Mouse (Mus musculus): ENCODE measurements at regions not wholly inside any gene's neighbourhood (a gene's known extent, or its start where the extent isn't known, plus 50 kb on each side); places are given as distances from the start of the nearest gene placed in this dataset.

DNA sequence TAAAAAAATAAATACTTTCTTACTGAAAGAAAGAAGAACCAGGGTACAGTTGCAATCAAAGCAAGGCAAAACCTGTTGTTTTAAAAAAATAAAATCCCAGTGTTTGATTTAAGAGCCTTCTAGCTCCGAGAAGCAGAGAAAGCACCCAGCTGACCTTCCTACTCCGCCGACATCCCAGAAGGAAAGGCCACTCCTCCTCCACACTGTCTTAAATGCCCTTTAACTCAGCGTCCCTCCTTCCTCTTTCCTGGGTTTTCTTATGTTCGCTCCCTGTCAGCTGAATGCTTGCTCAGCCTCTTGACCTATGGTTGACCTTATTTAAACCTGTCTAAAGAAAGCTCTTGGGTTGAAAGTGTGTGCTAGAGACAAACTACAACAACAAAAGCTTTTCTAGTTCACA is 79.1 kb downstream of the Sptssa start:
- DNase-seq: no peak

DNA sequence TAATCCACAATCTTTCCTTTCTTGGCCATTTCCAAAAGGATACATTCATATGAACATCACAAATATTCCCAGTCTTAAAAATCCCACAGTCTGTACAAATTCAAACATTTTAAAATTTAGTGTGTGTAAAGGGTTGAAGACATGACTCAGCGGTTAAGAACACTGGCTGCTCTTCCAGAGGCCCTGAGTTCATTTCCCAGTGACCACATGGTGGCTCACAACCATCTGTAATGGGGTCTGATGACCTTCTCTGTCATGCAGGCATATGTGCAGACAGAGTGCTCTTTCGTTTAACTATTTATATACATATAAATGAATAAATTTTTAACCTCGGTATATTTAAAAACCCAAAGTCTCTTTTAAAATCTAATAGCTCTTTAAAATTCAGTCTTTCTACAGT is 79.6 kb downstream of the Sptssa start:
- no peak for DNase-seq

DNA sequence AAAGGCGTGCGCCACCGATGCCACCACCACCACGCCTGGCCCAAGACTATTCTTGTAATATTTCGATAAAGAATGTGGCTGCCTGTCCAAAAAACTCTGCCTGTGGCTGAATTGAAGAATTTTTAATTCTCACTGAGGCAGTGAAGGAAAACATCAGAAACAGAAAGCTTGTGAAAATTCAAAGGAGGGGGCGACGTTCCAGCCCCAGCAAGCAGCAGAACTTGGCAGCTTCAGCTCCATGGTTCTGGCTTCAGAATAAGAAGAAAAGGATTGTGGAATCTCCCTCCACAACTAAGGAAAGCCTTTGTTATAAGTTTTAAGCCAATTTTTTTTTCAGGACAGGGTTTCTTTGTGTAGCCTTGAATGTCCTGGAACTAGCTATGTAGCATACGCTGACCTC is 83.5 kb downstream of the Sptssa start:
- no peak for DNase-seq

DNA sequence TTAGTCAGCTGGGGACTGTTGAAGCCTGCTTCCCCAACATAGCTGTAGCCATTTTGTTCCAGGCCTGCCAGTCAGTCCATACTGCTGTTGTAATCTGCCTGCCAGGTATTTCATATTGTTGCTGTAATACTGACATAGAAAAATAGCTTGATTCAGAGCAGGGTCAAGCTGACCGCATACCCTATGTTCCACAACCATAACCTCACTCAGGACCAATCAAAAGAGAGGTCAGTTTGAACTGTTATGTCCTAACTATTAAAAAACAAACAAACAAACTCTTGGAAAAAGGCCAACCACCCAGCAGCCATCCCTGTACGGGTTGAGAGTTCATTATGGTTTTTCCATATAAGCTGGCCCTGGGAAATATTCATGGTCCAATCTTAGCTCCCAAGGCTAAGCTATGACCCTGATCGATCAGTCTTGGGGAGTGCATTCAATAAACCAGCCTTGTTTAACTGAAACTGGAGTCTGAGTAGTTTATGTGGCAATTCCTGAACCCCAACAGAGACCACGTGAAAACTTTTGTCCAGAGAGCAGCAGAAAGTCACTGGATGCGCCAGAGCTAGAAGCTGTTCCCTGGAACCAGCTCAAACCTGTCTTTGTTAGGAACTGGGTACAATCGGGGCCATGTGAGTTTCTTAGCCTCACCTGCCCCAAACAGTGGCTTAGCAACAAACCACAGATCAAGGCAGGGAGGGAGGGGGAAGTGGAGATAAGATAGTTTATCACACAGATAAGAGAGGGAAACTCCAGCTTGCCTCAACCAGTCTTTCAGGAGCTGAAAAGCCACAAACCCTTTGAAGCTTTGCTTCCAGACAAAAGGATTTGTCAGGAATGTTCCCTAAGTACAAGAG is 88.1 kb downstream of the Sptssa start:
- no peak for DNase-seq

DNA sequence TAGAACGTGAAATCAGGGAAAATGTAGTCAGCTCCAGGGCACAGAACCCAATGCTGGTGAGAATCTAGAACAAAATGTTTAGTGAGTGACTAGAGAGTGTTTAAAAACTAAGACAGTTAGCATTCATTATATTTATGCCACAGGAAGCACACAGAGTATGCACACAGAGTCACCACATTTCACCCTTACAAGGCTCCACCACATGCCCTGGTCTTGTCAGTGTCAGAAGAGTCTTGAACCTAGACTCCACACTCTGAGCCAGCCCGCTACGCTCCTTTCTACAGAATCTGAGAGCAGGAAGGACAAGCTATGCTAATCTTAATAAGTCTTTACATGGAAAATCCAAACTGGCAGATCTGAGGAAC is 89.0 kb downstream of the Sptssa start:
- no peak for DNase-seq

DNA sequence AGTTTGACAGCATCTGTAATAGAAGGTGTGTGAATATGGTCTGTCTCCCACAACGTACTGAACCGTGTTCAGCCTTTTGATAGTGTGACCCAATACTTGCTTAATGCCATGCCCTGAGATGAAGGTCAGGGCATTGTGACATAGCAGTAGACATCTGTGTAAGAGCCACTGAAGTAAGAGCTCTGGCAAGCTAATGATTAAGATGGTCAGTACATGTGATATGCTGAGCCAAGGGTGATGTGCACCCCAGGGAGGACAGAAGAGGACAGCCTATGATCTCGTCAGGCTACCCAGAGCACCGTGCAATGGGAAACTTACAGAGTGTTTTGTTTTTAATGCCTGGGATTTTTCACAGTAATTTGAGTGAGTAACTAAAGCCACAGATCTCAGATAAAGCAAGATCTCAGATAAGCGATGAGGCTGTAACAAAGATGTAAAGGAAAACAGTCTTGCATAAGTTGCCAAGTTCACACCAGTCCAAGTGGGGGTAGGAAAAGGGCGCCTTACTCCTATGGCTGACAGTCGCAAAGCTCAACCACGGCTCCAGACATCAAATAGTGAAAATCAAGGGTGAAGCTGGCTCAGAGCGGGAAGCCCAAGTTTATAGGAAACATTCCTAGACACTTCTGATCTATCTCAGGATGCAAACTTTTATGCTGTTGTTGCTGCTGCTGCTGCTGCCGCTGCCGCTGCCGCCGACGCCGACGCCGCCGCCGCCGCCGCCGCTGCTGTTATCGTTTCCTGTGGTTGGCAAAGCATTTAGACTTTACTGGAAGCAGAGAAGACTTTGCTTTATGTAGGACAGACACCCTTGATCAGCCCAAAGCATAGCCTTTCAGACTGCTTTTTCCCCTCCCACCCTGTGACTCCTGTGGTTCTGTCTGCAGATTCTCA is 89.6 kb downstream of the Sptssa start:
- no peak for DNase-seq

DNA sequence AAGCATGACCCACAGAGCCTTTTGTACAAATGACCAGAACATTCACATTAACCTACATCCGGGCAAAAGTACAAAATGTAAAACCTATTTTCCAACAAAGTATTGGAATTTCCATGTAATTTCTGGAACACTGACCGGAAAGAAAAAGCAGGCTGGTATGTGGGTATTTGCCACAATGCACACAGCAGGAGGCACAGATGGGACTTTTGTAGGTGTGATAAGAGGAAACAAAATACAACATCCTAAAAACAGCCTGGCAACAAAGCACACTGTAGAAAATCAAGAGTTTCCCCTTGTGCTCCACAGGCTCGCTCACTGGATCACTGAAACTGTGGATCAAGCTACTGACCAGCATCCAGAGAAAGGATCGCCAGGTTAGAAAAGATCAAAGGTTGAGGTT is 94.4 kb downstream of the Sptssa start:
- no peak for DNase-seq

DNA sequence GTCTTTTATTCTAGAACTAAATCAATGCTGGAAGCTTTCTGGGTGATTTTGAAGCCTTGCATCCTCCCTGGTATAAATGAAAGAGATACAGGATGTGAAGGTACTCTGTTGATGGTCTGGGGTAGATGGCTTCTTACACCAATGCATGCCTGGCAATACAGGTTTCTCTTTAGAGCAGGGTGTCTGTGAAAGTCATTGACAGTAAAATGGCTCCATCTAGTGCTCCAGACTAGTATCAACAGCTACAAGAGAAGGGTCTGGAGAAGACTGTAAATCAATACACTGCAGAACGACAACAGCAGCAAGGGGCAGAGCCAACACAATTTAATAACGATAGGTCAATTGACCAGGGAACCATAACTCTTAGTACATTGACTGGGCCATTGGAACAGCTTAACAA is 98.3 kb downstream of the Sptssa start:
- peak; percentile 6 for DNase-seq

DNA sequence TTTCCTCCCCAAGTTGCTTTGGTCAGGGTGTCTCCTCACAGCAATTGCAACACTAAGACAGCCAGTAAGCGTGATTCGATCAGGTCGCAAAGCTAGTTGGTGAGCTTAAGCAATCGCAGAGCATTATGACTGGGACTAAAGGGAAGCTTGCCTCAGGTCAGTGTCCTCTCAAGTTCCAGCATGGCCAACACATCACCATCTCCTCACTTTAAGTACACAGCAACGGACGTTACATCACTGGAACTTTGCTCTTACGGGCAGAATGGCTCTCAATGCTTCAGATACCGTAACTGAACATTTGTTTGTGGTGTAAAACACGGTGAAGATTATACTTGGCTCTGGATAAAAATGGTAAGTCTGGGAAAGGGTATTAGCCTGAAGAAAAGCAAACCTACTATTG is 106.7 kb downstream of the Sptssa start:
- DNase-seq: no peak

DNA sequence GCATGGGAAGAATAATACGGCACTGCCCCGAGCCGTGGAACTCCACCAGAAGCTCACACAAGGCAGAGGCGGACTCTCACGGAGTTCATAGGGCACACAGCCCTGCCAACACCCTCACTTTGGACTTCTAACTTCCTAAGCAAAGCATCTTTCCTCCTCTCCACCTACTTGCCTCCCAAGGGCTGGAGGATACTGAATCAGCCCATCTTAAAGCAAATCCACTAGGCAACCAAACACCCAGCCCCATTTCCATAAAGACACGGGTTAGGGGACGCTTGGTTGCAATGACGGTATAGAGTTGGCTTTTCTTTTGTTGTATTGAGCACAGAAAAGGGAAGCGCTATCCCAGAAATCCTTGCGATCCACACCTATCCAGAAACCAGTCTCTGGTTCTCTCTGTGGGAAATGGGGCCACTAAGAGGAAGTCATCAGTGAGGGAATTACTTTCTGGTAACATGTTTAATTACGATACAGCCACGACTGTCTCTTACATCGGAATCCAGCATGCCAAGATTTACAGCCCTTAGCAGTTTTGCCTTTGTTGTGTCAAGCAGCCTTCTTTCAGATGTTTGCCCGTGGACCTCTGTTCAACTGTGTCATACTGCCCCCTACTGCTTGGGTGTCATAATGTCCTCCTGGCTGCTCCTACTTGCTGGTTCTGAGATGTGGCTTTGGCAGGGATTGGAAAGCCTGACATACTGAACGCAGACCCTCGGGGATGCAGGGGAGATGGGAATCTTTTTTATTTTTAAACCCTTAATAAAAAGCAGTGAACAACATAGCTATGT is 110.4 kb downstream of the Sptssa start:
- DNase-seq: peak; percentile 17

DNA sequence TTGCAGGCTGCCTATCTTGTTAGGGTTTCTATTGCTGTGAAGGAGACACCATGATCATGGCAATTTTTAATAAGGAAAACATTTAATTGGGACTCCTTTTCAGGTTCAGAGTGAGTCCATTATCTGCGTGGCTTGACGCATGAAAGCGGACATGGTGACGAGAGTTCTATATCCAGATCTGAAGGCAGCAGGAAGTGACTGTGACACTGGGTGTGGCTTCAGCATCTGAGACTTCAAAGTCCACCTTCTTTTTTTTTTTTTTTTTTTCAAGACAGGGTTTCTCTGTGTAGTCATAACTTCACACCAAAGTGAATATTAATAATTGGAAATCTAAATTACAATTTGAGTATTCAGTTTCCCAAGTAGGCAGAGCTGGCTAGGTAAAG is 118.1 kb downstream of the Sptssa start:
- no peak for DNase-seq

DNA sequence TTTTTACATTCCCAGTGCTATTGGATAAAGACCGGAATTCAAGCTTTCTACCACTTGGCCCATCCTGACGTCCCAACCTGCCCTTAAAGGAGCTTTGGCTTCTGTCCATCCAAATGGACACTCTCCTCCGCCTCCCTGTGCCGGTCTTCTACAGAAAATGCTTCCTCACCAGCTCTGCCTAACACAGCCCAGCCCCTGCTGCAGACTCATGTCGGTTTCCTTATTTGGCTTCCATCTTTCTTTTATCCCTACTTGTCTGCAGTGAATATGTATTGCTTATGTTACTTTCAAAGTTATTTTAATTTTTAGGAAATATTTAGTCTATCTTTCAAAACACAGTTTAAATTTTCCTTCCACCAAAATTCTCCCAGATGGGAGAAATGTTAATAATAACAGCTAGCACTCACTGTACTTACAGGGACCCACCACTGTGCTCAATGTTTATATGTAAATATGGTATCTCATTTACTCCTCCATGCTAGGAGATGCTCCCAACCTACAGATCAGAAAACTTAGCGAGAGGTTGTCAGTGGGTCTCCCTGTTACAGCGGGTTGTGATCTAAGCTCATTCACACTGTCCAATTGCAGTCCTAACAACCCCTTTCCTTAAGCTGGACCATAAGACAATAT is 118.6 kb downstream of the Sptssa start:
- DNase-seq: no peak

DNA sequence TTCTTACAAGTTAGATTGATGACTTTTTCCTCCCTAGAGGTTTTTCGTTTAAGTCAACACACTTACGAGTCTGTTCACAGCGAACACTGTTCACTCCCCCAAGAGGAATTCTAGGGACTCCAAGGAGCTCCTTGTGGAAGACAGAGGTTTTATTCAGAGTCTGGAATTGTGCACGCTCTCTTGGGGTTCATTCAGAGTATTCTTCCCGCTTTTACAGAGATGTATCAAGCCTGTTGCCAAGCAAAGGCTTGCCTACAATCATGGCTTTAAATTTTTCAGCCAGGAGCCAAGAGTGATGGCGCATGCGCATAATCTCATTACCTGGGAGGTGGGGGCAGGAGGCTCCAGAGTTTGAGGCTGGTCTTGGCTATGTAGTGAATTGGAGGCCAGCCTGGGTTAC is 119.4 kb downstream of the Sptssa start:
- no peak for DNase-seq

DNA sequence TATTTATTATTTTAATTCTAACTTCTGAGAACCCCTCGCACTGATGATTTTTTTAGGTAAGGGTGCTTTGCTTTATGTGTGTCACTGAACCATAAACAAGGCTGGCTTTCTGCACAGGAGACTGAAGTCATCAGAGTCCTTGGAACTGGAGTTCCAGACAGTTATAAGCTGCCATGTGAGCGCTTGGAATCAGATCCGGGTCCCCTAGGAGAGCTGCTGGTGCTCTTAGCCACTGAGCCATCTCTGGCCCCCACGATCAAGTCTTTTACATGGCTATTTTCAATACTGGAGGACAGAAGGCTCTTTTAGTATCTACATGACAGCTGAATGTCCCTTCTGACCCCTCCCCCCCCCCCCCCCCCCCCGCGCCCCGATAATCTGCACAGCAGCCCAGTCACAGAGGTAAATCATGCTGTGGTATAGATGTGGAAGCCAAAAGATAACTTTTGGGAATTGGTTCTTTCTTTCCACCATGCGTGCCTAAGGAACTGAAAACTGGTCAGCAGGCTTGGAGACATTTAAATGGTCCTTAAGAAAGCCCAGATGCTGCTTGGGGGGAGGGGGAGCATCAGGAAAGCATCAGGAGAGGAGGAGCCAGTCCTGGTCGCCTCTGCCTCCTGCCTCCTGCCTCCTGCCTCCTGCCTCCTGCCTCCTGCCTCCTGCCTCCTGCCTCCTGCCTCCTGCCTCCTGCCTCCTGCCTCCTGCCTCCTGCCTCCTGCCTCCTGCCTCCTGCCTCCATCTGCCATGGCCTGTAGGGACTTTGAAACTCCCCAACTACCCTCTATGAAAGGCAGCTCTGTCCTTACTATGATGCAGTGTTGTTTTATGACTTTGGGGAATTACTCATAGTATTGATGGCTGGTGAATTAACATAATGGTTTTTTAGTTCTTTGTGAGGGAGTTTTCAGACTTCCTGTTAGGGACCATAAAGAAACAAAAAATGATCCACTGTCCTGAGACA is 120.5 kb downstream of the Sptssa start:
- no peak for DNase-seq

DNA sequence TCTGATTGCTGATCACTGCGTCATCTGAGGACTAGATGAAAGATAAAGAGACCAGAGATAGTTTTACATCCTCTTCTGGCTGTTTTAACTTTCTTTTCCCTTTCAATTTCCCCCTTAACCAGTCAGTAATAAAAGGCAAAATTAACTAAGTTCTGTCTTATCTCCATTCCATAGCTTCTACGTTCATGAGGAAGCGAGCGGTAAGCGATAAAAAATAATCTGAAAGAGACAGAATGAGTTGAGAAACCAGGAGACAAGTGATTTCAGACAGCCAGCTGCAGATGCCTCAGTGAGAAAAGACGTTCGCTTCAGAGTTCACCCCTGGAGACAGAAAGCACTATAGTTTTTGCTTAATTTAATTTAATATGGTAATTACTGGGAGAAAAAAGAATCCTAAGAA is 121.5 kb downstream of the Sptssa start:
- DNase-seq: no peak

DNA sequence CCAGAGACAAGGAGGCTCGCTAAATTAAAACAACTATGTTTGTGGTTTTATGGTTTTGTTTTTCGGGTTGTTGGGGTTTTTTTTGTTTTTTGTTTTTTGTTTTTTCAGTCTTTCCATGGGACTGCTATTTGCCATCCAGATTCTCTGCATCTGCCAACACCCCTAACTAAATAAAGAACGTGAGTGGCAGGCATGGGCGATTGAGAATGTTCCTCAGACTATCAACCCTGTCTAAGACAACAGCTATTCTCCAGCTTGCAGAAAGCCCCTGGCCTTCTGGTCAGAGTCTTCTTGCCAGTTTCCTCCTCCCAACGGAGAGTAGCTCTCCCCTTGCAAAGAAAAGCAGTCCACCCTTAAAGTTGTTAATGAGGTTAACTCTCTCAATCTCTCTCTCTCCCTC is 123.2 kb downstream of the Sptssa start:
- DNase-seq: no peak

DNA sequence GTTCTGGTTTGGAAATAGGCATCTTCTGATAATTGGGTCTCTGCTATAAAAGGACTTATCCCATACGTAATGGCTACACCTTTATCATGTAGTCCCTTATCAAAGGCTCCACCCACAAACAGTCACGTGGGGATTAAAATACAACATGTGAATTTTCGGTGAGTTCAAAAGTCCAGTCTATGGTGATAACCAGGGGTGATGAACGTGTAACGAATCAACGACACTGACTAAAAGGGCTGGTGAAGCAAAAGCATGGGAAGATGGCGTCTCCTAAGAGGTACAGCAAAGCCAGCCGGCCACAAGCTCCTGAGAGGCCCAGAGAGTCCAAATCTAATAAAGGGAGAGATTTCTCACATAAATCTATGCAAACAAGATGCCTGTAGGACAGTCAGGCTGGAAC is 124.3 kb downstream of the Sptssa start:
- no peak for DNase-seq

DNA sequence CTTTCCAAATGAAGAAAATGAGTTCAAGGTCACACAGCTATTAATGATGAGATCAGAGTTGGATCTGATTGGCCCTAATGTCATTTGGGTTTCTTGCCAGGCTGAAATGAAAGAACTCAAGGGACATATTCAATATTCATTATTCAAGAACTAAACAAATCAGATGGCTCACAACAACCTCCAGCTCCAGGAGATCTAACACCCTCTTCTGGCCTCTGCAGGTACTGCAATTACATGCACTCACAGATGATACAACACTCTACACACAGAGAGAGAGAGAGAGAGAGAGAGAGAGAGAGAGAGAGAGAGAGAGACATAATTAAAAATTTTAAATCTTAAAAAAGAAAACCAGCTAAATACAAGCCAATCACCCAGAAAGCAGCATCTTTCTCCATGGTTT is 128.3 kb downstream of the Sptssa start:
- no peak for DNase-seq

DNA sequence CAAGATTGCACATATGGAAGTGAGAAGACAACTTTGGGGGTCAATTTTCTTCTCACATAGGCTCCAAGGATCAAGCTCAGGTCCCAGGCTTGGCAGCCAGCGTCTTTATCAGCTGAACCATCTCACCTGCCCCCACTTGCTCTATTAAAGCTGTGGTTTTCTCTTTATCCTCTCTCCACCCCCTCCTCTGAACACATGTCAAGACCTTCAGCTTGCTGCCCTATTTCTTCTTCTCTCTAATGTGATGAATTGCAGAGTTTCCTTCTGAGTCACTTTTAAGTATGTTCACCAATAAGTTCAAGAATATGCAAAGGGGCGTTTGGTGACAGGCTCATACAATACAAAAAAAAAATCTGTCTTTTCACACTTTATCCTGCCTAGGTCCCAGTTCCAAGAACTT is 128.8 kb downstream of the Sptssa start:
- DNase-seq: no peak

DNA sequence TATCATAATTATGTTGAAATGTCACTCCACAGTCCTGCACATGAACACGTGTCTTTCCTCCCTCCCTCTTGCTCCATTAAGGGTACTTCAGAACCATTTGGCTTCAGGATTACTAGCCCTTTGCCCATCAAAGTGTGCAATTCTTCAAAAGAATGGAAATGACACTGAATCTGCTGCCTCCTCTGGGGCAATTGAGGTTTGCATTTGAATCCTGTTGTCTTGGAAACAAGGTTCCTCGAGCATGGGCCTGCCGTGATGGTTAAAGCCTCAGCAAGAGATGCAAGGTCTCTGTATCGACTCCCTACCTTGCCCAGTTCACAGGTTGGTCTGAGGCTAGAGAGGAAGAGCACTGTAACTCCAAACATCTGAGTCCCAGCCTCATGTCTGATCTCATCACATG is 136.0 kb downstream of the Sptssa start:
- DNase-seq: no peak

DNA sequence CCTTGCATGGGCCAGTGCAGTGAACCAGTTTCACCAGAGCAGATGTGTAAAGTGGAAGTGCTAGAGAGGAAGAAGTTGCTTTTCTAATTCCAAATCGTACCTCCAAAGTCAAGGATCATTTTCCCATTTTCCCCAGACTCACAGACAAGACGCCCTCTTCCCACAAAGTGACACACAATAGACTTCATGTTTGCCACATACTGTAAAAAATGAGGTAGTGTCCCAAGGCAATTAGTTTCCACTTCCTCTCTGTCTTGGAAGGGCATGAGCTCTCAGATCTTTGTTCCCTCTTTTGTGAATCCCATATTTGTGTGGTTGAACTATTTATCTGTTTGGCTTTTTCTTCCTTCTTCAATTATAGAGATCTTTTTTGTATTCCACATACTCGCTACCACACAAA is 137.0 kb downstream of the Sptssa start:
- DNase-seq: no peak

DNA sequence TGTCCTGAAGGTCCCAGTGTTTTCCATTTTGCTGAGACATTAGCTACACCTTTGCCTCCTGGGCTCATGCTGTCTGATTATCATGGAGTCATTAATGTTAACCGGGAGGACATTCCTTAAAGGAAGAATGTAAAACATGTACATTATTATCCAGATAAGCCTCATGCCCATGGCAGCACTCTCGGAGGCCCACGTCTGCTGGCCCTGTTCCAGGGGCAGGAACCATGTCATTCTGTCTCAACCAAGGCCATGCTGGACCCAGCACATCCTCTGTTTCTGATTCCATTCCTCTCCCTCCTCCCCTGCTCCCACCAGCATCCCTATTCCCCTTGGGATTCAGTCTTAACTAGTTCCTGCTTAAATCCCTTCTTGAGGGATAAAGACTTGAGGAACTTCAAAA is 139.1 kb downstream of the Sptssa start:
- no peak for DNase-seq

Measured in cerebellum, adult 8-10 months (tissue).